Mouse (Mus musculus) hindbrain, embryonic 15.5 days (tissue): ENCODE measurements around the gene Tada2a. TPM values are rescaled to one million over a fixed set of nuclear protein-coding genes. Genes with fewer than 3 reads are reported as not detected.

Experiments used
- ATAC-seq: fragments of 200-750 bp; cut with Nextera tagmentation; 2 replicates; pipeline ENCODE4 v1.8.0; 2017; ENCODE audit warnings: low read depth, moderate number of reproducible peaks, moderate TSS enrichment; ENCODE audit not compliant: low FRiP score
- H3K27ac ChIP-seq: fragments of 300-500 bp; sonication (generic); replicated peaks from 2 replicates; pipeline ENCODE4 v1.5.1; 2015; ENCODE audit warnings: mild to moderate bottlenecking, inconsistent platforms
- H3K27me3 ChIP-seq: fragments of 300-500 bp; sonication (generic); 2 replicates; pipeline ENCODE4 v1.6.1; 2015; ENCODE audit warnings: control low read depth, inconsistent platforms
- H3K36me3 ChIP-seq: fragments of 300-500 bp; sonication (generic); 2 replicates; pipeline ENCODE4 v1.6.1; 2015; ENCODE audit warnings: control low read depth, inconsistent platforms
- H3K4me1 ChIP-seq: fragments of 300-500 bp; sonication (generic); replicated peaks from 2 replicates; pipeline ENCODE4 v1.6.1; 2015; ENCODE audit warnings: control low read depth, inconsistent platforms
- H3K4me2 ChIP-seq: fragments of 300-500 bp; sonication (generic); 2 replicates; pipeline ENCODE4 v1.6.1; 2015; ENCODE audit warnings: moderate library complexity, mild to moderate bottlenecking, inconsistent platforms
- H3K4me3 ChIP-seq: fragments of 300-500 bp; sonication (generic); 2 replicates; pipeline ENCODE4 v1.5.1; 2015; ENCODE audit warnings: mild to moderate bottlenecking, inconsistent platforms
- H3K9ac ChIP-seq: fragments of 300-500 bp; sonication (generic); 2 replicates; pipeline ENCODE4 v1.6.1; 2015; ENCODE audit warnings: inconsistent platforms
- H3K9me3 ChIP-seq: fragments of 300-500 bp; sonication (generic); 2 replicates; pipeline ENCODE4 v1.6.1; 2016; ENCODE audit warnings: control low read depth, inconsistent platforms
- WGBS: fragments of 180-500 bp; shearing (Covaris S2); methylation state at CpG from one replicate; pipeline ENCODE4 v1.1.7; 2015; 5-methylcytosine and 5-hydroxymethylcytosine counted together
- polyA plus RNA-seq: library from polyadenylated mRNA; unstranded; fragments of >200 nt; fragmentation: Nextera tagmentation; extraction: Ambion mirVana; gene quantifications from 2 replicates; pipeline ENCODE4 v1.2.1, GENCODE M21; 2015

Tada2a gene
- polyA plus RNA-seq, 1 experiment from 2014 or later = 29.3 TPM

- Histone ChIP-seq H3K4me1 (no peaks in the 10 kb centered on the region), H3K9me3 (no peaks in the 10 kb centered on the region), H3K27ac (no peak overlapping the region), H3K4me2 (no peak overlapping the region), H3K9ac (no peak overlapping the region), H3K27me3 (no peaks in the 10 kb centered on the region), H3K36me3 (peaks cover 87% of the 10 kb centered on the region), H3K4me3 (no peak overlapping the region)
- WGBS = 93% methylated on average over 6 of the region's 6 CpGs
- no peak for ATAC-seq
Observed at GRCm38 (mm10) chr11:84104036-84104435, 25.4 kb downstream of the Tada2a start.

- H3K9me3 ChIP-seq = no peaks in the 10 kb centered on the region
- H3K4me2 ChIP-seq = no peak overlapping the region
- H3K9ac ChIP-seq = no peak overlapping the region
- peaks cover 76% of the 10 kb centered on the region for H3K36me3 ChIP-seq
- no peak overlapping the region for H3K27ac ChIP-seq
- H3K27me3 ChIP-seq = no peaks in the 10 kb centered on the region
- no peak overlapping the region for H3K4me3 ChIP-seq
- ATAC-seq = no peak
- H3K4me1 ChIP-seq = no peaks in the 10 kb centered on the region
Observed at GRCm38 (mm10) chr11:84101182-84101581, 28.2 kb downstream of the Tada2a start.

- WGBS = 73% methylated on average over 5 of the region's 5 CpGs
- Histone ChIP-seq H3K9ac (no peak overlapping the region), H3K4me1 (no peaks in the 10 kb centered on the region), H3K27me3 (no peaks in the 10 kb centered on the region), H3K36me3 (peaks cover 47% of the 10 kb centered on the region), H3K4me3 (no peak overlapping the region), H3K27ac (no peak overlapping the region), H3K9me3 (no peaks in the 10 kb centered on the region), H3K4me2 (no peak overlapping the region)
- no peak for ATAC-seq
Observed at GRCm38 (mm10) chr11:84097251-84097998, 32.0 kb downstream of the Tada2a start.

GRCm38 (mm10) chr11:84095084-84095483 lies 34.3 kb downstream of the Tada2a start:
- Histone ChIP-seq H3K36me3 (peaks cover 39% of the 10 kb centered on the region), H3K9ac (no peak overlapping the region), H3K4me3 (no peak overlapping the region), H3K4me1 (no peaks in the 10 kb centered on the region), H3K4me2 (no peak overlapping the region), H3K9me3 (no peaks in the 10 kb centered on the region), H3K27me3 (no peaks in the 10 kb centered on the region), H3K27ac (no peak overlapping the region)
- ATAC-seq = no peak
- WGBS = 87% methylated on average over 4 of the region's 4 CpGs

GRCm38 (mm10) chr11:84090572-84090971 lies 38.8 kb downstream of the Tada2a start:
- Histone ChIP-seq H3K4me3 (no peak overlapping the region), H3K27me3 (no peaks in the 10 kb centered on the region), H3K36me3 (peaks cover 41% of the 10 kb centered on the region), H3K9me3 (no peaks in the 10 kb centered on the region), H3K9ac (no peak overlapping the region), H3K4me2 (no peak overlapping the region), H3K4me1 (no peaks in the 10 kb centered on the region), H3K27ac (no peak overlapping the region)
- WGBS = 76% methylated on average over 8 of the region's 8 CpGs
- no peak for ATAC-seq

DNA sequence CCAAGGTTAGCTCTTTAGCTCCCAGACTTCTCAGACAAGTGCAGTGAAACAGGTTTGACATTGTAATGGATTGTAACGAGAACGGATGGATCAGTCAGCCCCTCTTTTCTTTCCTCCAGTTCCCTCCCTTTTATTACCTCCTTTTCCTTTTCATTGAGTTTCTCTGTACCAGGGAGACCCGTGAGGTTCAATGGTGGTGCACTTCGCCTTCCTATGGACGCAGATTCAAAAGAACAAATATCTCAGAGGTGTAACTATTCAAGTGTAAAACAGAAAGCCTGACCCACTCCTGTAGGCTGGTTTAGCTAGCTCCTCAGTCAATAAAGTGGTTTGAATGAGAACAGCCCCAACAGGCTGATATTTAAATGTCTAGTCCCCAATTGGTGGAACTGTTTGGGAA lies 47.5 kb downstream of the Tada2a start:
- no peak overlapping the region for H3K27ac ChIP-seq
- H3K36me3 ChIP-seq = peaks cover 42% of the 10 kb centered on the region
- no peak overlapping the region for H3K4me2 ChIP-seq
- no peaks in the 10 kb centered on the region for H3K27me3 ChIP-seq
- no peak for ATAC-seq
- H3K4me3 ChIP-seq = no peak overlapping the region
- H3K4me1 ChIP-seq = no peaks in the 10 kb centered on the region
- WGBS = 83% methylated on average over 5 of the region's 5 CpGs
- no peaks in the 10 kb centered on the region for H3K9me3 ChIP-seq
- H3K9ac ChIP-seq = no peak overlapping the region

GRCm38 (mm10) chr11:84080327-84080726 lies 49.1 kb downstream of the Tada2a start:
- no peak for ATAC-seq
- Histone ChIP-seq H3K27me3 (no peaks in the 10 kb centered on the region), H3K9ac (no peak overlapping the region), H3K36me3 (peaks cover 30% of the 10 kb centered on the region), H3K4me3 (no peak overlapping the region), H3K27ac (no peak overlapping the region), H3K9me3 (no peaks in the 10 kb centered on the region), H3K4me1 (no peaks in the 10 kb centered on the region), H3K4me2 (no peak overlapping the region)
- 94% methylated on average over 3 of the region's 3 CpGs for WGBS

DNA sequence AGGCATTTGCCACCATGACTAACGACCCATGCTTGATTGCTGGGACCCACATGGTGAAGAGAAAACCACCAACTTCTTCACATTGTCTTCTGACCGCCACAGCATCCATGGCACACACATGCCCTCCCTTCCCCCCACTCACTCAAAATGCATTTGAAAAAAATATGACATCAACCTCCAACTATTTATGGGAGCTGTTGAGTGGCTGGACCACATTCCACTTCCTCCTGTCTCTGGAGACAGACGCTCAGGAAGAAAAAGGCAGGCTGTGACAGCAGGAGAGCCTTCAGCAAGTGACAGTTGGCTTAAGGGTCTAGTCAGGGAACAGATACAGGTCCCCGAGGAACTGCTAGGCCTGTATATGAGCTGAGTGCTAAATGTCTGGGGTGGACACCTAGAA lies 49.5 kb downstream of the Tada2a start:
- Histone ChIP-seq H3K27me3 (no peaks in the 10 kb centered on the region), H3K9ac (no peak overlapping the region), H3K4me3 (no peak overlapping the region), H3K9me3 (no peaks in the 10 kb centered on the region), H3K4me2 (no peak overlapping the region), H3K36me3 (peaks cover 30% of the 10 kb centered on the region), H3K4me1 (no peaks in the 10 kb centered on the region), H3K27ac (no peak overlapping the region)
- no peak for ATAC-seq
- WGBS = 78% methylated on average over 4 of the region's 4 CpGs

- Histone ChIP-seq H3K36me3 (peaks cover 30% of the 10 kb centered on the region), H3K27me3 (no peaks in the 10 kb centered on the region), H3K9ac (no peak overlapping the region), H3K27ac (no peak overlapping the region), H3K4me1 (no peaks in the 10 kb centered on the region), H3K4me2 (no peak overlapping the region), H3K4me3 (no peak overlapping the region), H3K9me3 (no peaks in the 10 kb centered on the region)
- 90% methylated on average over 11 of the region's 11 CpGs for WGBS
- no peak for ATAC-seq
Observed at GRCm38 (mm10) chr11:84079361-84079760, 50.0 kb downstream of the Tada2a start.

DNA sequence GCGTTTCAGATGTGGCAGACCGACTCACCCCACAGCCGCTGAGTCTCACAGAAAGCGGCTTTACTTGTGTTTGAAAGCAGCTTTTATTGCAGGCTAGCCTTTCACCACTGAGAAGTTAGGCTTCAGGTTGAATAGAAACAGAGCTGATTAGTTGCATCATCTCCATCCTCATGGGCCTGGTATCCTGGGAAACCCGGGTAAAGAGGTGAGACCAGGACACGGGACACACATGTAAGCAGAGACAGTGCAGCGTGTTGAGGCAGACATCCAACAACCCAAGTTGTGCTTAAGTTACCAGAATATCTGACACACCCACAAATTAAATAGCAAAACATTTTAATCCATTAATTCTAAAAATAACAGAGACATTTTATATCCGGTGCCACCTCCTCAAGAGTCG lies 50.8 kb downstream of the Tada2a start:
- Histone ChIP-seq H3K27ac (no peak overlapping the region), H3K4me1 (no peaks in the 10 kb centered on the region), H3K4me2 (no peak overlapping the region), H3K36me3 (peaks cover 30% of the 10 kb centered on the region), H3K9ac (no peak overlapping the region), H3K4me3 (no peak overlapping the region), H3K9me3 (no peaks in the 10 kb centered on the region), H3K27me3 (no peaks in the 10 kb centered on the region)
- ATAC-seq = no peak
- 91% methylated on average over 9 of the region's 9 CpGs for WGBS

DNA sequence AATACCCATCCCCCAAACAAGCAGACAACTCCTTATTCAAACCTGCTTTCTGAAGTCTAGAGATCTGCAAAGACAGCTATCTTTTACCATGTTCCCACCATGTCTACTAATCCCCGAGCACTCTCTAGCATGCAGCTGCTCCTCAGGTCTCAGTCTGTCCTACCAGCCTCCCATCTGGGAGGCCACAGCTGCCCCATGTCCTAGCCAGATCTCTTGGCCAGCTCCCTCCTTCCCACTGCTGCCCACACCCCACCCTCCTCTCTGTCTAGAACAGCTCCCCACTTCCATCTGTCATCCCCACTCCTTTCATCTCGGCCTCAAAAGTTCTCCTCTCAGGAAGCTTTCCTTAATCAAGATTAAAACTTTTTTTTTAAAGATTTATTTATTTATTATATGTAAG lies 52.4 kb downstream of the Tada2a start:
- Histone ChIP-seq H3K4me1 (no peaks in the 10 kb centered on the region), H3K9ac (no peak overlapping the region), H3K27me3 (no peaks in the 10 kb centered on the region), H3K36me3 (peaks cover 19% of the 10 kb centered on the region), H3K4me3 (no peak overlapping the region), H3K27ac (no peak overlapping the region), H3K9me3 (no peaks in the 10 kb centered on the region), H3K4me2 (no peak overlapping the region)
- no peak for ATAC-seq
- WGBS = 76% methylated on average over 2 of the region's 2 CpGs

GRCm38 (mm10) chr11:84073816-84074764 lies 55.3 kb downstream of the Tada2a start:
- peaks cover 10% of the 10 kb centered on the region; the same call in 1 of the 2 replicates for H3K36me3 ChIP-seq
- no peak overlapping the region for H3K9ac ChIP-seq
- H3K9me3 ChIP-seq = no peaks in the 10 kb centered on the region
- no peak overlapping the region for H3K4me3 ChIP-seq
- ATAC-seq = no peak
- WGBS = 78% methylated on average over 7 of the region's 7 CpGs
- peaks cover 10% of the 10 kb centered on the region for H3K27me3 ChIP-seq
- H3K27ac ChIP-seq = no peak overlapping the region
- H3K4me2 ChIP-seq = no peak overlapping the region
- 0 out of 2 replicates have a peak, but pooled peaks cover under 1% of the 10 kb centered on the region for H3K4me1 ChIP-seq
